Mouse (Mus musculus): Measurements from ENCODE around the gene Myo9a.
A peak's percentile ranks its signal among the peaks of the same experiment; 100 is the strongest.

Gene Myo9a

GRCm38 (mm10) chr9:59750267-59751065 lies at the start of gene Myo9a, which contains the start of gene Senp8:
Myo9a (plus strand) TSS chr9:59750896.
Senp8 (minus strand) TSS chr9:59750710.
- peak; percentile 99 for DNase-seq (ENCODE audit: low spot score in 2 of 2)

- no peak for DNase-seq (ENCODE audit: low spot score in 2 of 2)
Observed at GRCm38 (mm10) chr9:59701094-59701493, 49.6 kb upstream of the Myo9a start.

- DNase-seq (ENCODE audit: low spot score in 2 of 2) = no peak
Observed at GRCm38 (mm10) chr9:59703099-59703498, 47.6 kb upstream of the Myo9a start.

GRCm38 (mm10) chr9:59706850-59707825 lies 43.6 kb upstream of the Myo9a start:
- DNase-seq (ENCODE audit: low spot score in 2 of 2) = no peak

- no peak for DNase-seq (ENCODE audit: low spot score in 2 of 2)
Observed at GRCm38 (mm10) chr9:59709225-59709624, 41.5 kb upstream of the Myo9a start.

GRCm38 (mm10) chr9:59716275-59716898 lies 34.3 kb upstream of the Myo9a start:
- no peak for DNase-seq (ENCODE audit: low spot score in 2 of 2)

GRCm38 (mm10) chr9:59718237-59718636 lies 32.5 kb upstream of the Myo9a start:
- no peak for DNase-seq (ENCODE audit: low spot score in 2 of 2)

- no peak for DNase-seq (ENCODE audit: low spot score in 2 of 2)
Observed at GRCm38 (mm10) chr9:59721144-59721543, 29.6 kb upstream of the Myo9a start.

- peak; percentile 73 to 77 for DNase-seq (ENCODE audit: low spot score in 2 of 2)
Observed at GRCm38 (mm10) chr9:59723096-59723657, 27.5 kb upstream of the Myo9a start.

- peak; percentile 53 to 58 for DNase-seq (ENCODE audit: low spot score in 2 of 2)
Observed at GRCm38 (mm10) chr9:59723791-59724442, 26.8 kb upstream of the Myo9a start.

- no peak for DNase-seq (ENCODE audit: low spot score in 2 of 2)
Observed at GRCm38 (mm10) chr9:59725515-59725914, 25.2 kb upstream of the Myo9a start.

GRCm38 (mm10) chr9:59727569-59728286 lies 23.0 kb upstream of the Myo9a start:
- DNase-seq (ENCODE audit: low spot score in 2 of 2) = no peak

- no peak for DNase-seq (ENCODE audit: low spot score in 2 of 2)
Observed at GRCm38 (mm10) chr9:59731136-59731535, 19.6 kb upstream of the Myo9a start.

- no peak for DNase-seq (ENCODE audit: low spot score in 2 of 2)
Observed at GRCm38 (mm10) chr9:59733075-59733474, 17.6 kb upstream of the Myo9a start.

- DNase-seq (ENCODE audit: low spot score in 2 of 2) = no peak
Observed at GRCm38 (mm10) chr9:59735394-59735793, 15.3 kb upstream of the Myo9a start.

GRCm38 (mm10) chr9:59740593-59740992 lies 10.1 kb upstream of the Myo9a start:
- DNase-seq (ENCODE audit: low spot score in 2 of 2) = no peak

- no peak for DNase-seq (ENCODE audit: low spot score in 2 of 2)
Observed at GRCm38 (mm10) chr9:59743903-59744302, 6.8 kb upstream of the Myo9a start.

GRCm38 (mm10) chr9:59748387-59748786 lies 2.3 kb upstream of the Myo9a start:
- no peak for DNase-seq (ENCODE audit: low spot score in 2 of 2)

- peak; percentile 13 to 46 for DNase-seq (ENCODE audit: low spot score in 2 of 2)
Observed at GRCm38 (mm10) chr9:59748969-59749368, 1.7 kb upstream of the Myo9a start.

GRCm38 (mm10) chr9:59749581-59750265 lies 973 bp upstream of the Myo9a start:
- DNase-seq (ENCODE audit: low spot score in 2 of 2) = no peak

Data from right cerebral cortex, adult 2 months (tissue).